Mouse (Mus musculus): Measurements from ENCODE around the gene Smpd4.
A peak's percentile ranks its signal among the peaks of the same experiment; 100 is the strongest.
"Not testable (repeated sequence)": the region's sequence is repeated elsewhere in the genome, so short reads cannot be mapped to it uniquely, and the experiment has no call there.

Gene Smpd4

DNA sequence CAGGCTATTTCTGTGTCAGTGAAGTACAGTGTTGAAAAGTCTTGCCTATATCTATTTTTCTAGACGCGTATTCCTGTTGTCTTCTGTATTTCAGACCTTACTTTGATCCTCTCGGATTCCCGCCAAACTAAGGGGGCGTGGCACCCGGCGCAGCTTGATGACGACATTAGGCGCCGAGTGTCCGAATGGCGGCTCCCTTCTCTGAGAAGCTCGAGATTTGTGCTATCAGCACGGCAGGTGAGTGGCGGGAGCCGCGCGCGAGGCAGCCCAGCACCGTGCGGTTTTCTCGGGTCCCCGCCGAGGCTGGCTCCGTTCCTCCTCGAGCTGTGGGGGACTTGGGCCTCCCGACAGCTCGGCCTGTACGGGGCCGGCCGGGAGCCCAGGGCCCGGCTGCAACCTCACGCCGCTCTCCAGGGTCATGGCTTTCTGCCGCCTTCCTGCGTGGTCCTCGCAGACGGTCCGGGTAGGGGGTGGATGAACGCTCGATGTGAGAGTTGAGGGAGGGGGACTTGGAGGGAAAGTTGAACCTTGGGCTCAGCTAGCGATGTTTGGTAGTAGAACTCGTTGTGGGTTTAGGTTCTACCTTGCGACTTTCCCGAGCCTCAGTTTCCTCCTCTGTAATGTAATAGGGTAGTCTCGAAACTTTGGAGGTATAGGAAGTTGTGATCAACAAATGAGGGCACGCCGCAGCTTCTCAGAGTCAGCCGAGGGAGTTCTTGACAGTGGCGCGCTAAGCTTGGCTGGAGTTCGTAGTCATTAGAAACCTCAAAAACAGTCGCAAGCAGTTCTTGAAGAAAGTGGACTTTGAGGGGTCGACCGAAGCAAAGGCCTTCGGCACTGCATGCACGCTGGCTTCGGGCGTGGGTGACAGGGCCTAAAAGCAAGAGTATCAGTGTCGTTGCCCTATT lies at the start of gene Smpd4:
Gene Smpd4 (plus strand): TSS at position 157 of the 908 bp plus-strand sequence.
- DNase-seq (ENCODE audit: low spot score in 2 of 2) = peak; percentile 93 to 96

DNA sequence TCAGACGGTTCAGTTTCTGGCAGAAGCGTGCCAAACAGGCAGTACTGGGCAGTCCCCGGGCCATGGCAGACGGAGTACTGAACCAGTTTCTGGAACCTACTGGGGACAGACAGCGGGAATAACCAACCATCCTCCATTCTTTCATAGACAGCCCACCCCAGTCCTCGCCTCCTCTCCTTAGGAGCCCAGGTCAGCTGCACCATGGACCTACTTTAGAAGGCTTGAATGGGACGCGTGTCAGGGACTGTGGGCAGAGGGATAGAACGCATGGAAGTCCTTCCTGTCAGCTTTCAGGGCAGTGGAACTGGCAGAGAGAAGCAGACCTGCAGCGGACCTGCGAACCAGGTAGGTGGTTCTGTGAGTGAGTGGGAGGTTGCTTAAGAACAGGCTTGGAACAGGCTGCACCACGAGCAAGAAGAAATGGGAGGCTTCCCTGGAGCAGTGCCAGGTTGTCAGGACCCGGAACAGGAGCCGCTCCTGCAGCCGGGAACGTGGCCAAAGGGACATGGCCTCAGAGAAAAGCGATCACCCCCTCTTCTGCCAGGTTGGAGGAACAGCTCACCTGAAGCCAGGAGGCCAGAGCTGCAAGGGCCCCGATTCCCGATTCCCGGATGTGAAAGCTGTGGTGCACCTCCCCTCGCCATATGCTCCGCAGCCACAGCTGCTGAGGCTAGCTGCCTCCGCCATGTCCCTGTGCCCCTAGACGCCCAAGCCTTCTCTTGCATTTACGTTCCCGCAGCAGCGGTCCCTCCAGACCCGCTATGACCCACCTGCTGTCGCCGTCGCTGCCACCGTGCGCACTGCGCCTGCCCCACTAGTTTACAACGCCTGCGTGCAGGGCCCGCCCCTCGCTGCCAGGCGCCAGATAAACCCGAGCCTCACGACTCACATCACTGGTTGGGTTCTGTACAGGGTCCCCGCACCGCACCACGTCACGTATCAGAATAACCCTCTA lies 43.0 kb upstream of the Smpd4 start:
- peak; percentile 42 to 73 for DNase-seq (ENCODE audit: low spot score in 2 of 2)

DNA sequence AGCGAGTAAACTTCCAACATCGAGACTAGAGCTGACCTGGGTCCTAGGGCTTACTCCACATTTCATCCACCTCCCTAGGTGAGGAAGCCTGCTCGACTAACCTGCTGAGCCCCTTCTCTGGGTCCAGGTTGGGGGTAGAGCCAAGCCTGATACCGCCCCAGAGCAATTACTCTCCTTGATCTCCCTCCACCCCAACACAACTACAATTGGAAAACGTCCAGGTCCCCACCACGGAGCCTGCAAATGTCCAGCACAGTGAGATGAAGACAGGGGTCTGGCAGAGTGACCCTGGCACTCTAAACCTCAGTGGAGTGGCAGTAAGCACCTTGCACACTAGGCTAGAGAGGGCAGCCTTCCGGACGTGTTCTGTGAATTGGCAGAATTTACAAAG lies 42.3 kb upstream of the Smpd4 start:
- DNase-seq (ENCODE audit: low spot score in 2 of 2) = no peak

DNA sequence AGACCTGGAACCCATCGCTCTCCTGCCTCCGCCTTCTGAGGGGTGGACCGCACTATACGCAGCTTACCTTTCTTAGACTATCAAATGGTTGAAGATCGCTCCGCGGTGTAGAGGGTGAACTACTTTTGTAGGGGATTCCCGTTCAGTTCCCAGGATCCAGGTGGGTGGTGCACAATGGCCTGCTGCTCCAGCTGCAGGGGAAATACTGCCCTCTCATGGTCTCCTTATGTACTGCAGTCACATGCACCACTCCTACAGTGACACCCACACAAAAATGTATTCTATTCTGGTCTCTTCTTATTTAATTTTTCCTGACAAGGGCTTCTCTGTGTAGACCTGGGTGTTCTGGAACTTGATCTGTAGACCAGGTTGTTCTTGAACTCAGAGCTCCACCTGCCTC lies 36.1 kb upstream of the Smpd4 start, which contains the start of gene Slc7a4:
Gene Slc7a4 (minus strand): TSS at position 151 of the 400 bp plus-strand sequence.
- DNase-seq (ENCODE audit: low spot score in 2 of 2) = no peak

DNA sequence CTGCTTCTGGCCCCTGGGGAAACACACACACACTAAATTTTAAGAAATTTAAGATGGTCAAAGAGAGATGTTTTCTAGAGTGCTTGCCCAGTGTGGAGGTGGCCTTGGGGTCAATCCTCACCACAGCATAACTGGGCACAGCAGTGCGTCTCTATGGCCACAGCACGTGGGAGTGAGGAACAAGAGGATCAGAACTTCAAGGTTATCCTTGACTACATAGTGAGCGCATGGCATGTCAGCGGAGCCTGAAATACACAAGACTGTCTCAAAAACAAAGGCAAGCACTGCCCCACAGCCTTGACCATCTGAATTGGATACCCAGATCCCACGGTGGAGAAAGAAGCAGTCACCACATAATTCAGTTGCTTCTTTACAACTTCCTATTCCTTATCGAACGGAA lies 34.6 kb upstream of the Smpd4 start:
- no peak for DNase-seq (ENCODE audit: low spot score in 2 of 2)

DNA sequence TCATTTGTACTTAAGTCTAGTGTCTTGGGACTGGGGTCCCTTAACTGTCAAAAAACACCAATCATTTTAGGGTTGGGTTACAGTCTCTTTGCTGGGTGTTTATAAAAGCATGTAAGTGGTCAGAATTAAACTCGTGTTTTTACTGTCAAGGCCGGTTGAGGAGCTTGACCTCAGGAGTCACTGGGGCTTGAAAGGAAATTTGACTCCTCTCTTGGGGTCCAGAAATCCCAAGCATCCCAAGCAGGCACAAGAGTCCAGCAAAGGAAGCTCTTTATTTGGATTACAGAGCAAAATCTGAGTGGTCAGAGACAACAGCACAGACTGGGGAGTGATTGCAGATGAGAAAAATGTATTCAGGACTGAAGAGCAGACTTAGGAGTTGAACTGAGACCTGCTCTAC lies 28.4 kb upstream of the Smpd4 start:
- DNase-seq (ENCODE audit: low spot score in 2 of 2) = no peak

DNA sequence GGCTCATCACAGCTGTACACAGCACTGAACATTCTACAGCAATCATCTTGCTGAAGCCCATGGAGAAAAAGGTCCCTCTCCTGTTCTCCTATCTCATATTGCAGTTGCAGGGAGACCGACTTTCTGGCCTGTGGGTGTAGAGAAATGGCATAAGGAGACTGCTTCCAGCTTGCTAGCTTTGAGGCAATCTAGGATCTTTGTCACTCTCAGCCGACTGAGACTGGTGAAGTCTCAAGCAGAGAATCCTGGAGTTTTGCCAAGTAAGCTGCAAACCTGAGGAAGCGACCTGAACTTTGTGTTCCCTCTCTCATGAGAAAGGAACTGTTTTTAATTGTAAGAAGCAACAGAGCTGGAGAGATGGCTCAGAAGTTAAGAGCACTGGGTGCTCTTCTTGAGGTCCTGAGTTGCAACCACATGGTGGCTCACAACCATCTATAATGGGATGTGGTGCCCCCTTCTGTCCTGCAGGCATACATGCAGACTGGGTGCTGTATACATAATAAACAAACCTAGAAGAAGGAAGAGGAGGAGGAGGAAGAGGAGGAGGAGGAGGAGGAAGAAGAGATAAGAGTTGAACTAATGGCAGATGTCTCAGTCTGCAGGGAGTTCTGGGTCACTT lies 18.1 kb upstream of the Smpd4 start:
- no peak for DNase-seq (ENCODE audit: low spot score in 2 of 2)

DNA sequence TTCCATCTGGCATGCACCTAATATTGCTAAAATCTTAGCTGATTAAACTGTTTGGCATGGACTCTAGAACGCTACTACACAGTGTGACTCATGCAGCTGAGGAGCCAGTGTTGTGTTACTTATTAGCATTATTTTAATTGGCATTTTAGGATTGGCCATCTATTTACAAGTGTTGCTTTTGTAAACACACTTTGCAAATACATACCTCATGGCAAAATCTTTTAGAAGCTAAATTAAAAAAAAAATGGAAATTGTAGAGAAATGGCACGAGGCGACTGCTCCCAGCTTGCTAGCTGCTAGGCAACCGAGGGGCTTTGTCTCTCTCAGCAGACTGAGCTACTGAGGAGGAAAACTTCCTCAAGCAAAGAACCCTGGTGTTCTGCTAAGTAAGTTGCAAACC lies 14.2 kb upstream of the Smpd4 start:
- no peak for DNase-seq (ENCODE audit: low spot score in 2 of 2)

DNA sequence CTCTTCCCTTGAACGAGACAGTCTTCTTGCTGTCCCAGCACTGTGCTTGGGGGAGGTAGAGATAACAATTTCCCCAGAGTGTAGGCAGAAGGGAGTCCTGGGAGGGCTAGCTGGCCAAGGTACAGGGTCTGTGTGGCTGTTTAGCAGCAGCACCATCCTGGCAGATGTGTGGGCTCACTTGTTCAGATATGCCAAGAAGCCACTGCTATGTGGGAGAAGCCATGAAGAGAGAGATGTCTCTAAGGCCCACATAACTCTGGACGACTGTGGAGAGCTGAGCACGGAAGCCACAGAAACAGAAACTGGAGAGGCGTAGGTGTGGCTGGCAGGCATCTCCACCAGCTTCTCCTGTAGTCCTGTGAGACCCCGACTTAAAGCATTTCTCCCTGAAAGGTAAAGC lies 13.5 kb upstream of the Smpd4 start:
- DNase-seq (ENCODE audit: low spot score in 2 of 2) = no peak

DNA sequence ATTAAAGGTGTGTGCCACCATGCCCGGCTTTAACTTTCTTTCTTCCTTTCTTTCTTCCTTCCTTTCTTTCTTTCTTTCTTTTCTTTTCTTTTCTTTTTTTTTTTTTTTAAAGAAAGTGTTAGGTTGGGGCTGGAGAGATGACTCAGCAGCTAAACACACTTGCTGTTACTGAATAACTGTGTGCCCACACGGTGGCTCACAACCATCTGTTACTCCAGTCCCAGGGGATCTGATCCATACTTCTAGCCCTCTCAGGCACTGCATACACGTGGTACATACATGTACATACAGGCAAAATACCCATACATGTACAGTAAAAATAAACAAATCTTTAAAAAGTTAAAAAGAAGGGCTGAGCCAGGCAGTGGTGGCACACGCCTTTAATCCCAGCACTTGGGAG lies 7.8 kb upstream of the Smpd4 start:
- no peak for DNase-seq (ENCODE audit: low spot score in 2 of 2)

DNA sequence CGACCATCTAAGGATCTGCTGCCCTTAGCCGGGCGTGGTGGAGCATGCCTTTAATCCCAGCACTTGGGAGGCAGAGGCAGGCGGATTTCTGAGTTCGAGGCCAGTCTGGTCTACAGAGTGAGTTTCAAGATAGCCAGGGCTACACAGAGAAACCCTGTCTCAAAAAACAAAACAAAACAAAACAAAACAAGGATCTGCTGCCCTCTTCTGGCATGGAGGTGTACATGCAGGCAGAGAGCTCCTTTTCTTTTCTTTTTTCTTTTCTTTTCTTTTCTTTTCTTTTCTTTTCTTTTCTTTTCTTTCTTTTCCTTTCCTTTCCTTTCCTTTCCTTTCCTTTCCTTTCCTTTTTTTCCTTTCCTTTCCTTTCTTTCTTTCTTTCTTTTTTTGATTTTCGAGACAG lies 4.4 kb upstream of the Smpd4 start:
- not testable (repeated sequence) for DNase-seq (ENCODE audit: low spot score in 2 of 2)

DNA sequence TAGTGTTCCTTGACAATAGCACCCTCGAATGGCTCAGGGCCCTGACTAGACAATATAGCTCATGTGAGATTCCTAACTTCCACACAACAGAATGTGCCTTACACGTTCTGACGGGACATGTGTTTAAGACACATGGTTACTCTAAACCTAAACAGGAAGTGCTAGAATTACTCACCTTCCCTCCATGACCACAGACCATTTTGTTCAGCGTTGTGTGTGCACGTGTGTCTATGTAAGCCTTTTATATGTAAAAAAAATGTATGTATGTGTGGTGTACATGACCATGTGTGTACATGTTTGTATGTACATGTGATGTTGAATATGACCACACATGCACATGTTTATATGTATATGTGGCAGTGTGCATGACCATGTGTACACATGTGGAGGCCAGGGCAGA lies 2.9 kb upstream of the Smpd4 start:
- no peak for DNase-seq (ENCODE audit: low spot score in 2 of 2)

DNA sequence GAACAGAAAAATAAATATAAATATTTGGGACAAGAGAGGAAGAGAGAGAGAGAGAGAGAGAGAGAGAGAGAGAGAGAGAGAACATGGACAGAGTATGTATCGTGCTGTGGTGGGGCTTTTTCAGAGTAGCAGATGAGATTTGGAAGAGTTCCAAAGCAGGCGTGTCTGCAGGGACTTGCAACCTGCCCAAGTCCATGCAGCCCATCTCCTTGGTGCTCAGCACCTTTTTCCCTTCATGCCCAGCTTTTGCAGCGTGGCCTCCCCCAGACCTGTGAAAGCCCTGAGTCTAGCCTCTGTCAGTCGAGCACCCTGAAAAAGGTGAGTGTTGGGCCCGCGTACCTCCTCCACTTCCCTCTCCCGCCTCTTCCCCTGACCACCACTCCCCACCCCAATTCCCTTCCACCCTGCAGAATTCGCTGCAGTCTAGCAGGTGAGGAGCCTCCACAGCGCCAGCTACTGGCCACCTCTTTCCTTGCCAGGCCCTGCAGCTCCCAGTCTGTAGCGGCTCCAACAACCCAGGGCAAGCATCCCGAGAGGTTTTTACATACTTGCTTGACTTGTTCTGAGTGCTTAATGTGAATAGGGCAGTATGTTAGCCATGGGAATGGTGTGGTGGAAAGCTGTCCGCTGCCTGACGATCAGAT lies 1.1 kb upstream of the Smpd4 start:
- peak in 1 of 2 experiments; percentile 48 for DNase-seq (ENCODE audit: low spot score in 2 of 2)

DNA sequence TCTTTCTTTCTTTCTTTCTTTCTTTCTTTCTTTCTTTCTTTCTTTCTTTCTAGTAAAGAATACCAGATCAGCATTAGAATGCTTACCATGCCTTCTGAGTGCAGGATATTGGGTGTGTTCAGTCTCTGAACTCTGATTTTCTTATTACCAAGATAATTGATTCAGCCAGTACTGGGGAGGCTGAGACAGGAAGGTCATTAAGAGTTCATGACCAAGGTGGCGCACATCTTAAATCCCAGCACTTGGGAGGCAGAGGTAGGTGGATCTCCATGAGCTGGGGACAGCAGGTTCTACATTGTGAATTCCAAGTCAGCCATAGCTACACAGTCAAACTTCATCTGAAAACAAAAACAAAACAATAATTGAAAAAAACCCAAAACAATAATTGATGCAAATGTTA lies 2.8 kb downstream of the Smpd4 start:
- DNase-seq (ENCODE audit: low spot score in 2 of 2) = no peak

DNA sequence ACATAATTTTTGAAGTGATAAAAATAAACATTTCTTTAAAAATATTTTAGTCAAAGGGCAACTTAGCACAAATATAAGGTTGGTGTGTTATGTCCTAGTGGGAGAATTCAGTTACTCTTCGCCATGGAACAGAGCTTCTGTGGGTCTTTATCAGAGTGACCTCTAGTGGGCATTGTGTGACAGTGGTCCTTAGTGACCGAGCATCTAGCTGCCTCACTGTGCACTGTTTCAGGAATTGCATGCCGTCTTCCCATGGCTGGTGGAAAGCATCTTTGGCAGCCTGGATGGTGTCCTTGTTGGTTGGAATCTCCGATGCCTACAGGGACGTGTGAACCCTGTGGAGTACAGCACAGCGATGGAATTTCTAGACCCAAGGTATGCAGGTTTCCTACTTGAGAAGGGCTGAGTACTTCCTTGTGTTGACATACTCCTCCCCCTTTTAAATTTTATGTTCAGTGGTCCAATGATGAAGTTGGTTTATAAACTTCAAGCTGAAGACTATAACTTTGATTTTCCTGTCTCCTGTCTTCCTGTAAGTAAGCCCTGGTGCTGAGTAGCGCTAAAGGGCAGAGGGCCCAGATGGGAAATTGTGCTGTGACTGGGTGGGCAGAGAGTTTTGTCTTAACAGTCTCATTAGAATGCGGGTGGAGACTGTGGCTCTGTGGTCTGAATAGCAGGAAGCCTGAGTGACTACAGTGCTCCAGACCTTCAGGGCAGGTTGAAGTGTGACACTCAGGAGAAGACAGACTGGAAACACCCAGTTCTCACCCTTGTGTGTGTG lies 6.5 kb downstream of the Smpd4 start:
- DNase-seq (ENCODE audit: low spot score in 2 of 2) = no peak

DNA sequence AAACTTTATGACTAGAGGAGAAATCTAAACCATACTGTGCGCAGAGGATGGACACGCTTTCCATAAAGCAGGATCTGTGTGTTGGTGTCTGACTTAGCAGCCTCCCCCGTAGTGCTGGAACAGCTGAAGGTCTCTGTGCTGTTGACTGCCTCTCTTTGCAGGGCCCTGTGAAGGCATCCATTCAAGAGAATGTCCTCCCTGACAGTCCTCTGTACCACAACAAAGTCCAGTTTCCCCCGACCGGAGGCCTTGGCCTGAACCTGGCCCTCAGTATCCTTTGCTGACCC lies 7.1 kb downstream of the Smpd4 start:
- no peak for DNase-seq (ENCODE audit: low spot score in 2 of 2)

DNA sequence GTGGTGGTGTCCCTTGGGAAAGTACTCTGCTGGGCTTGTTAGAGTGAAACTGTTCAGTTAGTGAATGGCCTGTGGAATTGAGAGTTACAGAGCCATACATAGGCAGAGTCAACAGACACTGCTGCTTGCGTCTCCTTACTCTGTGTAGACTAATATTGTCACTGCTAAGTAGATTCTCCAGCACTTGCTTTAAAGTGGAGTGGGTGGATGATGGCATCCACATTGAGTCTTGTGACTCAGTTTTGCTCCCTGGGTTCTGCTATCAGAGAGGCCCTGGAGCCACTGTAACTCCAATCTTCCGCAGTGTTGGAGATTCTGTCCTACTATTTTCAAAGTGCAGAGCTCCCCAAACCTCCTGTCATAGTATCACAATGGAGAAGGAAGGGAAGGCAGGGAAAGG lies 13.4 kb downstream of the Smpd4 start:
- no peak for DNase-seq (ENCODE audit: low spot score in 2 of 2)

DNA sequence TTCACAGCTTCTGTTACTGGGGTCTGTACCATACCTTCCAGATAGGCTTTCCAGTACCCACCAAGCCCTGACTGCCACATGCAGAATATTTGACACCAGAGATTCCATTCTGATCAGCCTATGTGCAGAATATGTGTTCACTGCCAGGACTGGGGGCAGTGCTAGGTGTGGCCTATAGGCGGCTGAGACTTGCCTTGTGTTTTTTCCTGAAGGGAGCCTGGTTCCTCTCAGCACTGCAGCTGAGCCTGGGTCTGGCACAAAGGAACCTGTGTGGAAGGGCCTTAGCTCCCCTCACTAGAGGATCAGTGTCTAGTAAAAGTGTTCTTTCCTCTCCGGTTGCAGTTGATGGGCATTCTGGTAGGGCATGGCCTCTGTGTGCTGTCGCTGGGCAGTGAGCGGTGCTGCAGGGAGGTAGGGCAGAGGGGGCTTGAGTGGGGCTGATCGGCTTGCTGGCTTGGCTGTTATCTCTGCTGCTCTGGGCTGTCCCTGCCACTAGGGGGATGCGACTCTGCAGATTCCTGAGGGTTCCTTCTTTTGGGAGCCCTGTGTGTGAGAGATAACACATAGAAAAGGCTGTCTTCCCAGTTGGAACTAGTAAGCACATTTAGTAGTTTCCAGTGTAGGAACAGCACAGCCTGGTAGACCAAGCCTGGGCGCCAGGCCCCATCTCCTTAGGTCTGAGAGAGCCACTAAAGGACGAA lies 14.5 kb downstream of the Smpd4 start:
- DNase-seq (ENCODE audit: low spot score in 2 of 2) = no peak

DNA sequence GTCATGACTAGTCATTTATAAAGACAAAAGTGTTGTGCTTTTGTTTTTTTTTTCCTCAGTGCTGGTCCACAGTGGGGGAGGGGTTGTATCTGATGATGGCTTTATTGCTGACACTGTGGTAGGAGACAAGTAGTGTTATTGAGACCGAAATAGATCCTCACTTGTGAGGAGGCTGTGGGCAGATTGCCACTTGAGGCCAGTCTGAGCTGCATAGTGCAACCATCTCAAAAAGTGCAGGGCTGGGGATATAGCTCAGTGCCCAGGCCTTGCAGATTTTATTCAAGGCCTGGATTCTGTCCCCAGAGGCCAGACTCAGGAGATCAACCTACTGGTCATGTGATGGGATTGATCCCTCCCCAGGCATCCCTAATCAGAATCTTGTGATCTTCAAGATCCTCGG lies 17.8 kb downstream of the Smpd4 start:
- DNase-seq (ENCODE audit: low spot score in 2 of 2) = no peak

DNA sequence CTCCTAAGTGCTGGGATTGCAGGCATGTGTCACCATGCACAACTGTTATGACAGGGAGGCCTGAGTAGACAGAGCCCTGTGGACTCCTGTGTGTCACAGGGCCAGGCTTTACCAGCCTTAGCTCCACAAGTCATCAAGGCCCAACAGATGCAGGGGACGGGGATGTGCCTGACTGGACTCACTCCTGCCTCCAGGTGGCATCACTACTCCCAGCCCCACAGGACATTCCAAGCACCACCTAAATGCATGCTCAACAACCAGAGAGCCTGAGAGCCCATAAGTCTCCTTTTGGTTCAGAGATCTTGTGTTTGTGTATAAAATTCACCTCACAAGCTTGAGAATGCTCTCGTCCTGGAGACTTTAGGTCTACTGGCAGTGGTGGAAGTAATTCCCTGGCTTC lies 18.5 kb downstream of the Smpd4 start:
- DNase-seq (ENCODE audit: low spot score in 2 of 2) = no peak

All from cerebellum, postnatal 4 days (tissue).